ENCODE assay signal across 27 mouse cellular contexts in genomic region chr5:97884110-97884509, GRCm38 (mm10).
"Had no signal": no experiment of that assay in that cellular context is flagged by ENCODE, and none has a peak within 500 bp of the region (broad histone marks: within the 10 kb centered on the region; RNA-seq: fewer than 3 reads in every experiment).

No protein-coding gene starts in this region.

- H3K27ac ChIP-seq: gastrocnemius, adult 2 months; heart, embryonic 10.5 days; hindbrain, embryonic 10.5 days; hindbrain, embryonic 12.5 days; hindbrain, embryonic 14.5 days; intestine, embryonic 15.5 days; kidney, embryonic 15.5 days; kidney, postnatal 0 days; left cerebral cortex, adult 2 months; limb, embryonic 10.5 days; limb, embryonic 12.5 days had no signal

- ATAC-seq: hindbrain, embryonic 16.5 days; inflammation-experienced regulatory T-cells, adult 6 months; intestine, embryonic 15.5 days had no signal

- H3K36me3 ChIP-seq: hindbrain, embryonic 12.5 days had no signal

- H3K9ac ChIP-seq: heart, embryonic 12.5 days; hindbrain, embryonic 12.5 days; hindbrain, embryonic 14.5 days; intestine, embryonic 15.5 days; kidney, embryonic 15.5 days; limb, embryonic 12.5 days had no signal

- DNase-seq: gastrocnemius, adult 2 months; gastrocnemius, postnatal 10 days; gastrocnemius, postnatal 25 days; heart, adult 18-20 months; heart, postnatal 10 days; heart, postnatal 4 days; kidney, adult 11 months; kidney, adult 2 months; kidney, adult 9 months; kidney, postnatal 14 days; kidney, postnatal 36 days; layer of hippocampus, adult 9-11 months; liver had no signal

- H3K4me1 ChIP-seq: heart, embryonic 10.5 days; heart, embryonic 12.5 days; hindbrain, embryonic 10.5 days; hindbrain, embryonic 12.5 days; intestine, embryonic 15.5 days; kidney, embryonic 15.5 days; limb, embryonic 10.5 days; limb, embryonic 12.5 days had no signal

- H3K4me2 ChIP-seq: heart, embryonic 12.5 days; hindbrain, embryonic 12.5 days; hindbrain, embryonic 14.5 days; intestine, embryonic 15.5 days; kidney, embryonic 15.5 days; limb, embryonic 12.5 days; liver, embryonic 11.5 days had no signal

- H3K9me3 ChIP-seq: heart, embryonic 10.5 days; heart, embryonic 12.5 days; hindbrain, embryonic 10.5 days; hindbrain, embryonic 12.5 days; intestine, embryonic 15.5 days; kidney, embryonic 15.5 days; limb, embryonic 10.5 days; limb, embryonic 12.5 days had no signal

- H3K27me3 ChIP-seq: heart, embryonic 12.5 days; hindbrain, embryonic 12.5 days; intestine, embryonic 15.5 days; kidney, embryonic 15.5 days; limb, embryonic 12.5 days had no signal

- H3K4me3 ChIP-seq: gastrocnemius, adult 2 months; heart, embryonic 10.5 days; heart, embryonic 12.5 days; hindbrain, embryonic 10.5 days; hindbrain, embryonic 12.5 days; intestine, embryonic 15.5 days; kidney, embryonic 15.5 days; left cerebral cortex, adult 2 months; limb, embryonic 10.5 days; limb, embryonic 12.5 days had no signal
